In genomic region chr1:22655983-22656382, GRCm38 (mm10) we compare ENCODE assay signal across 17 mouse cellular contexts.
A peak's percentile ranks its signal among the peaks of the same experiment; 100 is the strongest.
DNase-seq lines count a peak whose midpoint lies in the region.
"Had no signal": no experiment of that assay in that cellular context is flagged by ENCODE, and none has a peak within 500 bp of the region (broad histone marks: within the 10 kb centered on the region; RNA-seq: fewer than 3 reads in every experiment).

No protein-coding gene starts in this region.

- DNase-seq in frontal cortex, adult 2 months (ENCODE audit: extremely low spot score in 1 of 2, low spot score in 1 of 2): peak; percentile 41 to 54
- DNase-seq in frontal cortex, postnatal 25 days (ENCODE audit: low spot score in 2 of 2): no peak
- DNase-seq in left cerebral cortex, adult 11 months (ENCODE audit: low spot score): peak; percentile 27
- no peak for DNase-seq in left cerebral cortex, adult 8-10 months (ENCODE audit: low spot score in 2 of 2)
- peak; percentile 33 for DNase-seq in right cerebral cortex, adult 18-20 months
- DNase-seq in right cerebral cortex, adult 2 months (ENCODE audit: low spot score in 2 of 2): no peak
- DNase-seq in telencephalon, adult 2 months (ENCODE audit: low read depth, low spot score): peak; percentile 78
- no peak for DNase-seq in adrenal gland, postnatal 4 days (ENCODE audit: low spot score in 2 of 2)
- DNase-seq: adrenal gland, adult 2 months; adrenal gland, postnatal 10 days; adrenal gland, postnatal 25 days; cerebellum, adult 11-12 months; cerebellum, adult 2 months; cerebellum, adult 9-10 months; cerebellum, postnatal 10 days; cerebellum, postnatal 25 days; forebrain, postnatal 0 days had no signal

Comparison
In these comparisons a context has a peak if more than half of its experiments do, and no peak if none do; other contexts are left out.
1. DNase-seq: peak in frontal cortex, adult 2 months (2 of 2), left cerebral cortex, adult 11 months (single experiment), right cerebral cortex, adult 18-20 months (single experiment) and telencephalon, adult 2 months (single experiment); none in frontal cortex, postnatal 25 days (0 of 2), left cerebral cortex, adult 8-10 months (0 of 2), right cerebral cortex, adult 2 months (0 of 2) and adrenal gland, postnatal 4 days (0 of 2).